Mouse (Mus musculus) heart, postnatal 25 days (tissue): Measurements from ENCODE around the gene Fgd1. TPM values are rescaled to one million over a fixed set of nuclear protein-coding genes. Genes with fewer than 3 reads are reported as not detected.
A peak's percentile ranks its signal among the peaks of the same experiment; 100 is the strongest.

Source experiments
- DNase-seq: peaks from one replicate; pipeline ENCODE4 v3.0.0; 2022; ENCODE audit warnings: low spot score
- intact Hi-C: fragments of 180-260 bp; cut with DNase I; formaldehyde crosslinking; loops from one replicate; pipeline ENCODE4 v1.15.1; 2025
- total RNA-seq, 2 experiments: library from RNA; stranded (reverse); gene quantifications; 2 replicates each; pipeline ENCODE4 v1.2.3; 2021

Fgd1 gene
- 10 to 100 TPM in 1 of 2 experiments, 1 to 10 TPM in 1; 9.2 to 10.9 TPM for total RNA-seq

DNA sequence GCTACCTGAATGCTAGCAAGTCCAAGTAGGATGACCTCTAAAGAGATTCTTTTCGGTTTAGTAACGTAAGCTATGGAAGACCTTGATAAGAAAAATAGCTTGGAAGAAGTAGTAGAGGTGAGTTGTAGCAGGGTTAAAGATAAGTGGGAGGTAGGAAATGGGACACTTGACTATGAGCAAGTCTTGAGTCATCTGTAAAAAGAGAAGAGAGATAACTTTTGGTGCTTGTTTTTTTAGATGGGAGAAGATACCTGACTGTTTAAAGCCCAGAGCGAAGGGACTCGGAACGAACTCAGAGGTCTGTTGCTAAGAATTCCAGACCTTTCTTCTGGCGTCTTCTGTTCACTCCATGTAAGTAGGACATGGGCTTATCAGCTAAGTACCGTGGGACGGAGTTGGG, at the start of gene Fgd1:
TSS of gene Fgd1 (plus strand) at position 301 of the 400 bp plus-strand sequence.
- intact Hi-C loops = no loop called here
- no peak for DNase-seq

DNA sequence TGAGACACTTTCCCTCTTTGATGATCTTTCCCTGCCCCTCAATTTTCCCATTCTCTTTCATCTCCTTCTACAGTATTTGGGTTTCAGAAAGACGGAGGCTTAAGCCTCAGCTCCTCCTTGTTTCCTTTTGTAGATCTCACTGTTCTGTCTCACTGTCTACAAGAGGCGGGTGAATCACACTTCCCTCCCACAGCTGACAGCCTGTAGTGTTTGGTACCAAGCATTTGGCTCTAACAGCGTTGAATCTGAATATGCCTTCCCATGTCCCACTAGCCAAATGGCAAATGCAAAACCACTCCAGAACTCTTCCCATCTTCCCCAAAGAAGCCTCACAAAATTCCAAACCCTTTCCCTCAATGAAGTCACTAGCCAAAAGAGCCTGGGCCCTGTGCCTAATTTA, 49.2 kb upstream of the Fgd1 start:
- intact Hi-C loops = no loop called here

DNA sequence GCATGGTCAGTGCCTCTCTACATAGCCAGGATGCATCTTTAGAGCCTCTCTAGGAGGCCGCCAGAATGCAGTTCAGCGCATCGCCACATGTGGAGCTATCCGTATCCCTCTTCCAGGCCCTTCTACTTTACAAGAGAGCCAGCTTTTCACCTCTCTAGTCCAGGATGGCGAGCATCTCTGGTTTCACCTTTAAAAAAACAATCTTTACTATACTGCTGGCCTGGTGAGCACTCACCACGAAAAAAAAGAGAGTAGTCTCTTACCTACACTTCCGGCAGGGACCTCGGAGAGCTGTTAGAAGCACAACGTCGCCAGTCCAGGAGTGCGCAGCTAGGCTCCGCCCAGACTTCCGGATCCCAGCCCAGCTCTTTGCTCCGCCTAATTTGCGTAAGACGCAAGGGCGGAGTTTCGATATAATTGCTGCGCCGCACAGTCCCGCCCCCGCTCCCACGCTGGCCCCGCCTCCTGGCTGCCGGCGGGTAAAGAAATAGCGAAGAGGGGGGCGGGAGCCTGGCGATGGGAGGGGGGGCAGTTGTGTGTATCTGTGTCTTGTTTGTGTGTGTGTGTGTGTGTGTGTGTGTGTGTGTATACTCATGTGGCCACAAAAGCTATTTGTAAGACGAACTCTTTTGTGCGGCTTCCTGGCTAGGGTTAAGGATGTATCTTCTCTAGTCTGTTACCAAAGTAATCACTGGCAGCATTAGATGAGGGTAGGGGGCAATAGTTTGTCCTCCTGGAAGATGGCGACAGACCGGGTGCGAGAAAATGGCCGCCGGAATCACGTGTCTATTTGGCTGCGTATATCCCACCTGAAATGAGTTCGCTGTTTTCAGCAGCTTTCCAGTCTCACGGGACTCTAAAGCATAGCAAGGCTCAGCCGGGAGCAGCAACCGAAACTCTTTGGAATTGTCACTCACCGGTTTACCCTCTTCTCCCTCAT, 28.7 kb upstream of the Fgd1 start, which contains the start of gene Gnl3l:
TSS of gene Gnl3l (minus strand) at position 385 of the 940 bp plus-strand sequence.
- DNase-seq = peak; percentile 84
- intact Hi-C loops = loop anchor here (10.0 kb wide), 1 partner anchor 78 kb away; the partner anchor contains the start of gene Tsr2

More for the DNA sequence above, 49.2 kb upstream of the Fgd1 start:
- no peak for DNase-seq

DNA sequence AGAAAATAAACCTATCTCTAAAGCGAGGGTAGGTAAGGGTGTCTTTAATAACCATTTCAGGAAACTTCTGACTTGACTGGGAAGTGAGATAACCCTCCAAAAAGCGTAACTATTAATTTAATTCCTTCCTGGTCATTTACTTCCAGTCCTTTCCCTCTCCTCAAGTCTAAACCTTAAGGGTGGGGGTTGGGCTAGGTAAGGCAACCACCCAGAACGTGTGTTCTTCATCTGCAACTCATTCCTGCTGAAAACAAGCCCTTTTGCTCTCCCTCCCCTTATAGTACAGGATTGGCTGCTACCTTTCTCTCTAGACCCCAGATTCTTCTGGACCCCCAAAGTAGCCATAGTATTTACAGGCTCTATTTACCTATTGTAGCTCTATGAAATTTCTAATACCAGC, 28.1 kb upstream of the Fgd1 start:
- intact Hi-C loops = loop anchor here (10.0 kb wide), 1 partner anchor 77 kb away; the partner anchor contains the start of gene Tsr2
- DNase-seq = no peak

DNA sequence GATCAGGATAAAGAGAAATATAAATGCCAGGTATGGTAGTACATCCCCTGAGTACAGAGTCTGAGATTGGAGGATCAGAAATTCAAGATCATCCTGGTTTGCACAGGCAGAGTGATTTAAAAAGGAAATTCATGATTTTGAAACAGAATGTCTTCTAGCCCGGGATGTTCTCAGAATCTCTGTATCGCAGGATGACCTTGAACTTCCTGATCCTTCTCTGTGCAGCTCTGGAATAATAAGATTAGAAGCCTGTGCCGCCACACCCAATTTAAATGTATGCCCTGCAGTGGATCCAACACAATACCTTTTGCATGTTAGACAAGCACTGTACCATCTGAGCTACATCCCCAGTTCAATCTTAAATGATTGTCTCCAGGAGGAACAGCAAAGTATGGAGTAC, 27.2 kb upstream of the Fgd1 start:
- DNase-seq = no peak
- intact Hi-C loops = loop anchor here (10.0 kb wide), 1 partner anchor 76 kb away; the partner anchor contains the start of gene Tsr2

DNA sequence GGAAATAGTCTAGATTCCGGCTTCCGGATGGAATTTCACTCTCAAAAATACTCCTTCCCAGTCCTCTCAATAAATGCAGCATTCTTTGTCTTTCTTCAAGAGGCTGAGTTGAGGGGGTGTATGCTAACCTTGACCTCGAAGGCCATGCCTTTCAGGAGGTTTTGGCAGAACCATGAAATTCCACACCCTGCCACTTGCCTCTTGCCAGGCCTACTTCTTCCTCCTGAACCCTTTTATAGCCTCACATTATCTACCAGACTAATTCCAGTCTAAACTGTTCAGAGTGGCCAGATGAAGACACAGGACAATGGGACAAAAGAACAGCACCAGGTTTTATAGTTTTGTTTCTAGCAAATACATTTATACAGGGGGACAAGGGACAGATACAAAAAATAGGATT, 14.6 kb upstream of the Fgd1 start:
- DNase-seq = no peak
- intact Hi-C loops = no loop called here

DNA sequence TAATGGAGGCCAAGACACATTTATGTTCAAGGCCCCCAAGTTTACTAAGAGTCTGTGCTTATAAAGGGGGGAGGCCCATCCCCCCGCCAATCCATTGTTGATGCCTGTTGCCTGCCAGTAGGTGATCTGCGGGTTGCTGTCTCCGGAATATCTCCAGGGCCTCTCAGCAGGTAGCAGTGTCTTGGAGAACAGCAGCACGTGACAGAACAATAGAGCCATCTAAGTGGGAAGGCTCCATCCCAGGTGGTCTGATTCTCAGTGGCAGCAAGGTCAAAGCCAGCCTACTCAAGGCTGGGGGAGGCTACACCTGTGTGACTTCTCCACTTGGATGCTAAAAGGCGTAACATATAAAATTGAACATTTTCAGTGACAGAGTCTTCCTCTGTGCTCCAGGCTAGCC, 4.7 kb upstream of the Fgd1 start:
- no peak for DNase-seq

DNA sequence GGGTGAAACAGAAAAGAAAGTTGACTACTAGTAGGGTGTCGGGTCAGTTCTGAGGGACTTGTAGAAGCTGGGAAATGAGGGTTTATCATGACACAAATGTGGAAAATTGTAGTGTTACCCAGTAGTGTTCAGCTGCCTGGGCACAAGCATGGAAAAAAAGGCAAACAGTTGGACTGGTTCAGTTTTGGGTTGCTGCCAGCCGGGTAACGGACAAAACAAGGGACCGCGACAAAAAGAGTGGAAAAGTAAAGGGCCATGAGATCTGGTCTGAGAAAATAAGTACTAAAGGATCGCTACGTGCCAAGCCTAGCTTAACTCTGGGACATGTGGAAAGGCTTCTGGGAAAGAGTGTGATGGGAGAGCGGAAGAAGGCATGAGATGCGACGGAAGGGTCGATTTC, 371 bp downstream of the Fgd1 start:
- intact Hi-C loops = no loop called here
- DNase-seq = no peak

More for the DNA sequence above, 4.7 kb upstream of the Fgd1 start:
- intact Hi-C loops = no loop called here

DNA sequence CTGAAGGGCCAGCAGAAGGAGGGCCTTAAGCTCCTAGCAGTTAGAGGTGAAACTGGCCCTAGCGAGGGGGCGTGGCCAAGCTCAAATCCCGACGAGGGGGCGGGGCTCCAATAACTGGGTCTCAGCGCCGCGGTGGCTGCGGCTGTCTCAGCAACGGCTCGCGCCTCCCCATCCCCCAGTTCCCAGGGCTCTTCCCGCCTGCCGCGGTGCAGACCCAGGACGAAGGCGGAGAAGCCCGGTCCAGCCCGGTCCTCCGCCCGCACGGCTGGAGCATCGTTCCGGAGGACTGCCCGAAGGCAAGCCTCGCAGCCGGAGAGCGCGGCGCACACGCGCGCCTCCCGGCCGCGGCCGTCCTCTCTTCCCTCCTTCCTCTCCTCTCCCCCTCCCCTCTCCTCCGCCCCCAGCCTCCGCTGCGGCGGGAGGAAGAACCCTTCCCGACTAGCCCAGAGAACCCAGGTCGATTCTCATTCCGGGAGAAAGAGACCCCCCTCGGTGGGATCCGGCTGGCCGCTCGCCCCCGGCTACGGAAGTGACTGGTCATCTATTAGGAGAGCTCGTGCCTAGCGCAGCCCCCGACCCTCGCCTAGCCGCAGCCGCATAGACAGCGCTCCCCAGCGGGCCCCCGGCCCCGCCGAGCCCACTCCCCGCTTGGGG, 954 bp downstream of the Fgd1 start:
- DNase-seq = peak; percentile 70
- intact Hi-C loops = no loop called here

DNA sequence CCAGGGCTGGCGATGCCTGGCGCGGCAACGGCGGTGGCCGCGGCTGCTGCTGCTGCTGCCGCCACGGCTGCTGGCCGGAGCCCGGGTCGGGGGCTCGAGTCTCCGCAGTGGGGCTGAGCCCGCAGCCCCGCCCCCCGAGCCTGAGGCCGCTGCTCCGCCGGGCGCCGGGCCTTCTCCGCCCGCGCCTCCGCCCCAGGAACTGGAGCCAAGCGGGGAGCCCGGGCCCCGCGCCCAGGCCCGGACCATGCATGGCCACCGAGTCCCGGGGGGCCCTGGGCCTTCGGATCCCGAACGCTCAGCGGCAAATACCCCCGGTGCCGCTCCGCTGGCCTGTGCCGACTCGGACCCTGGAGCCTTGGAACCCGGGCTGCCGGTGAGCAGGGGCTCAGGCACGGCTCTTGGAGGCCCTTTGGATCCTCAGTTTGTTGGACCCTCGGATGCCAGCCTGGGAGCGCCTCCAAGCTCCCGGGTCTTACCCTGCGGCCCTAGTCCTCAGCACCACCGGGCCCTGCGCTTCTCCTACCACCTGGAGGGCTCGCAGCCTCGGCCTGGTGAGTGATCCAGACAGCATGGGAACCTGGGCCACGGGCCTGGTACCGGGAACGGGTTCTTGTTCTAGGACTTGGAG, 1.6 kb downstream of the Fgd1 start:
- intact Hi-C loops = no loop called here
- peak; percentile 12 for DNase-seq

DNA sequence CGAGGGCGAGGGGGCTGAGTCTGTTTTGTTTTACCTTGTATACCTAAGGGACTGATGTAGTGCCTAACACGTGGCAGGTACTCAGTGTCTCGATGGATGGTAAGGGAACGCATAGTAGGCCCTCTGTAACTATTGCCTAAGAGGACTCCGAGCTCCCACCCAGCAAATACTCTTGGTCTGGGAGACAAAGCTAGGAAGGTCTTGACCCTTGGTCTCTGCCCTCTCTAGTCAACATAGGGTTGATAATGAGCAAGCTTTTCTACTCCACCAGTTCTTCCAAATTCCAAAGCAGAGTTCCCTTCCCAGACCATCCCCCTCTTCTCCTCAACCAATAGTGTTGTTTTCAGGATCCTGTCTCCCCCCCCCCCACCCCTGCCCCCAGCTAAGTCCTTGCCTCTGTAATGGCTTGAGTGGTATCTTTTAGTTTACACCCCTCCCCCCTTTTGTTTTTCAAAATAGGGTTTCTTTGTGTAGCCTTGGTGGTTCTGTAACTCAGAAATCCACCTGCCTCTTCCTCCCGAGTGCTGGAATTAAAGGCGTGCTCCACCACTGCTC, 3.8 kb downstream of the Fgd1 start:
- intact Hi-C loops = no loop called here
- no peak for DNase-seq

DNA sequence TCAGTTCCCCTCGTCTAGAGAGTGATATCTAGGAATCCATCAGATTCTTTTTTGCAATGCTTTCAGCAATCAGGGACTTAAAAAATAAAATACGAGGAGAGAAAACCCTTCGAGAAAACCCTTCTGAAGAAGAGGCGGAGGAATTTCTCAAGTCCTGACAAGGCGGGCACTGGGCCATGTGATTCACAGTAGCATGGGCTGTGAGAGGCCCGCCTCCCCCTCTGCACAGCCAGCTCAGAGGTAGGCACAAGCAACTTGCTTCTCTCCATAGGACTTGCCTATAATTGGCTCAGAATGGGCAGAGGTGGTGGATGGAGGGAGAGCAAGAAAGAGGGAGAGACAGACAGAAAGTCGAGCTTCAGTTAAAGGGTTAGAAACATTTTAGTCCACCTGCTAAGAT, 4.4 kb downstream of the Fgd1 start:
- intact Hi-C loops = no loop called here
- DNase-seq = no peak

DNA sequence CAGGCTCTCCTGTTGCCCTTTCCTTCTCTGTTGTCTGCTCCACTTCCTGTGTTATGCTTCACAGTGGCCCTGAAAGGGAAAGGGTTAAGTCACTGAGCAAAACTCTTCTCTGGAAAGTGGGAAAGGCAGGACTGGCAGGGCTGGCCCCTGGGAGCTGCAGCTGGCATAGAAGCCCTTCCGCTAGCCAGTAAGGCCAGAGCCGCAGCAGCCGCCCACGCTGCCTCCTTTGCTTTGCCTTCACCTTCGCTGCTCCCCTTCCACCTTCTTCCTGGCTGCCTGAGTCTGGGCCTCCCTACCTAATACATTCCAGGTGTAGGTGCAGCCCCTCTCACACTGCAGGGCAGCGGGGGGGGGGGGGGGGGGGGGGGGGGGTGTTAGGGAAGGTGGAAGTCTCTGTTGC, 8.5 kb downstream of the Fgd1 start:
- intact Hi-C loops = no loop called here
- no peak for DNase-seq

DNA sequence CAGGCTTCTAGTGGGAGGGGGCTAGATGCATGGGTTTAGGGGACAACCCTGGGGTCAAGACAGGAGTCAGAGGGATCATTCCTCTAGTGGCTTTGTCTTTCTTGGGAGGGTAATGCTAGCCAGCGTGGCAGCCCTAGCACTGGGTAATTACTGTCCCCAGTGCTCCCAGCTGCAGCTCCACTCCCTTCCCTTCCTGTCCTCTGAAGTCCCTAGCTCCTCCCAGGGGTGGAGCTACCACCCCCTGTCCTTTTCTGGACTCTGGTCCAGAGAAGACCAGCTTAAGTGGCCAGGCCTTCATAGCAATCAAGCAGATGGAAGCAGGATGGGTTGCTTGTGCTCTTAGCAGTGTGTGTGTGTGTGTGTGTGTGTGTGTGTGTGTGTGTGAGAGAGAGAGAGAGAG, 9.6 kb downstream of the Fgd1 start:
- DNase-seq = no peak
- intact Hi-C loops = no loop called here

DNA sequence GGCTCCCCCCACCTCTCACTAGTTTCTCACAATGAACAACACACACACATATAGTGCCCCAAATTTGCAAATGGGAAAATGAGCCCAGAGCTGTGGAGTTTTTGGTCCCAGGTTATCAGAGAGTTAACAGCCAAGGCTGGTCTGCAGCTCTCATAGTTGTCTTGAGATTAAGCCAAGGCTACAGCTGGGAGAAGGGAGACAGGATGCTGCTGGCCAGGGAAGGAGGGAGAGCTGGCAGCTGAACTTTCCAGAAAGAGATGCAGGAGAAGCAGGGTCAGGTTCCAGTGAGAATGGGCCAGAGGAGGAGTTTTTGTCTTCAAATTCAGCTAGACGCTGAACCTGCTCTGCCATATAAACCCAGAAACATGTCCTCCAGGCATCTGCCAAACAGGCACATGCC, 13.4 kb downstream of the Fgd1 start:
- intact Hi-C loops = no loop called here
- DNase-seq = peak; percentile 8

DNA sequence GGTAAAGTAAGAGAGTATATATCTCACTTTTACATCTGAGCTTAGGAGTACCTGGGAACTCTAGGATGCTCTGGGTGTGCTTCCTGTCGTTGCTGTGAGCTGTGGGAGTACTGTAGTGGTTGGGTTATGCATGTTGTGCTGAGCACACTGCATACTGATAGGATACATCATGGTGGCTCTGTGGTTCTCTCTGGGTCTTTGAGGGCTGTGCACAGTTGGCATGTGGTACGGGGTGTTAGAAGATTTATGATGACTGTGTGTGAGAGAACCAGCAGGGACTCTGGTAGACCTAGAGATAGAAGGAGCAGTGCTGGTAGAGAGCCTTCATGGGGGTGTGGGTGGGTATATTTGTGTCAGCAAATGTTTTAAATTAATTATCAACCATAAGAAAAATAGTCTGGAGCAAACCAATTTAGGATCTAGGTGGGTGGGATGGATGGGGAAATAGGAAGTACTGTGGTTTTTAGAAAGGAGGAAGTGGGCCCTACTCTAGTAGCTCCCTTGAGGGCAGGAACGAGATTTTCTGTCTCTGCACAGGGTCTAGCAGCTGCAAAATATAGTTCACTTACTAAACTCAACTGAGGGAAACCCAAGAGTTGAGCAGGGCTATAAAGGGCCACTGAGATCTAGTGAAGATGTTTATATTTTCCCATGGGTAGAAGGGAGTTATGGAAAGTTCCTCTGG, 15.8 kb downstream of the Fgd1 start:
- intact Hi-C loops = no loop called here
- DNase-seq = no peak

DNA sequence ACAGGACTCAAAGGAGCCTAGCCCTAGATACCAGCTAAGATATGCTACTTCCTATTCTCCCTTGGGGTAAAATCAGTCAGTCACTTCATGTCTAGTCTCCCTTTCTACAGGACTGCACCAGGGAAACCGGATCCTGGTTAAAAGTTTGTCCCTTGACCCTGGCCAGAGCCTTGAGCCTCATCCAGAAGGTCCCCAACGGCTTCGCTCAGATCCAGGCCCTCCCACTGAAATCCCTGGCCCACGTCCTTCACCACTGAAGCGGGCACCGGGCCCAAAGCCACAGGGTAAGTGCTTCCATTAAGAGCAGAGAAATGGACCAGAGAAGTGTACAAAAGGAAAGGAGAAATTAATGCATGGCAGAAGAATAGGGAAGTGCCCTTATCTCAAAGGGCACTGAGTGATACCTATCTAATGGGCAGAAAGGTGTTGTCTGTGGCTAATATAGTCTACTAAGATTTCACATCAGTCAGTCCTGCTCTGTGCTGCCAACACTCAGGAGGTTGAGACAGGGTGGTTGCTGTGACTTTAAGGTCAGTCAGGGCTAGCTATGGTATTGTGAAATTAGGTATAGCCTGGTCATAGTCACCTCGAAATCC, 20.2 kb downstream of the Fgd1 start:
- DNase-seq = no peak
- intact Hi-C loops = no loop called here

DNA sequence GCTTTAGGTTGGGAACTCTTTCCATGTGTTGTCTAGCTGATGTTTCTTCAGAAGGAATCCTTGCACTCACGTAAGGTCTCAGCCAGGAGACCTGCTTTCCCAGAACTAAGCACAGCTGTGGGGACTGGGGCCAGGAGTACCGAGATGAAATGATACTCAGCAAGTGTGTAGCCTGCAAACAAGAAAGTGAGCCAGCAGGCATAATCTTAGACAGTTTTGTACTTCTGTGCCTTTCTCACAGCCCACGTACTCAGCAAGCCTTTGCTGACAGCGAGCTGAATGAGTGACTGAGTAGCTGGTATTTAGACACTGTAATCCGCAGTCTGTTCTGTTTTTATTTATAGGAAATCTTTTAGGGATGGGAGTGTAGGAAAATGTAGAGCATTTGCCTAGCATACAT, 21.9 kb downstream of the Fgd1 start:
- intact Hi-C loops = no loop called here
- DNase-seq = no peak

DNA sequence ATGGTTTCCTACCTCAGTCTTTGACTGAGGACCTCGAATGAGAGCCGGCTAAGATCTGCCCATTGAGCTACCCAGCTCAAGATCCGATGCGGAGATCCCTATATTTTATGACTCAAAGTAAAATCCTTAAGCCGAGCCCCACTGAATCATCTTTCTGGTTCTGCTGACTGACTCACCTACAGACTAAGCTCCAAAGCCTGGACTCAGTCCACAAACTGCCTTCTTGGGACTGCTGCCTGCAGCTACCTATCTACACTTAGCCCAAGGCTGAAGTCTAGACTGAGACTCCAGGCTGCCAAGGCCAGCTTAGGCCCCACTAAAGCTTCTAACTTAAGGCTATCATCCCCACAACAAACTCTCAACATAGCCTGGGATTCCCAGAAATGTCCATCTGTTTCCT, 30.1 kb downstream of the Fgd1 start:
- intact Hi-C loops = no loop called here
- no peak for DNase-seq
